Mouse (Mus musculus): ENCODE data around the gene Gm33543.

Gm33543 gene

DNA sequence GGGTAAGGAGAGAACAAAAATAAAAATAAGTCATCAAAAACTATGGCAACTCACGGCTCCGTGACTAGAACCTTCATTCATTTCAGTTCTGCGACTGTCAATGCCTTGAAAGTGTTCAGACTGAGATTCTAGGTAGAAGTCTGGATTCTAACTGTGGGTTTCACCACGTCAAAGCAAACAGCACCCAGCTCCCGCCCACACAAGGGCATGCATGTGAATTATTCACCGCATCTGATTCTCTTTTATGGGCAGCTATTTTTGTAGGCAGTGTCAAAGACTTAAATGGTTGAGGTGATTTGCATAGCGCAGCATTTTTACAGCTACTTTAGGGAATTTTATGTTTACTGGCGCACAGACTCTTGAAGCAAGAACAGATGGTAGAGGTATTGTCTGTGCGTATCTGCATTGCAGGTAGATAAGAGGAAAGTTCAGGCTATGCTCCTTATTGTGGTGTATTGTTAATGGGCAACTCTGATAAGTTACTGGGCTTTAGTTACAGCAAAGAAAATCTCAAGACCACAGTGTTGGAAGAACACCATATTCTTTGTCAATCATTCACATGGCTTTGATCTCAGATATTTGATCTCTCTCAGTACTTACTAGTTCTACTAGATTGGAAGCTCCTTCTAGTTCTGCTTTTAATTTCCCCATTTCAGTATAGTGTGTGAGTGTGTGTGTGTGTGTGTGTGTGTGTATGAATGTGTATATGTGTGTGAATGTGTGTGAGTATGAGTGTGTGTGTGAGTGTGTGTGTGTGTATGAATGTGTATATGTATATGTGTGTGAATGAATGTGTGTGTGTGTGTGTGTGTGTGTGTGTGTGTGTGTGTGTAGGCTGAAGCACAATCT is at the start of gene Gm33543:
TSS of gene Gm33543 (minus strand) at position 142 of the 849 bp plus-strand sequence.
- no peak for DNase-seq

DNA sequence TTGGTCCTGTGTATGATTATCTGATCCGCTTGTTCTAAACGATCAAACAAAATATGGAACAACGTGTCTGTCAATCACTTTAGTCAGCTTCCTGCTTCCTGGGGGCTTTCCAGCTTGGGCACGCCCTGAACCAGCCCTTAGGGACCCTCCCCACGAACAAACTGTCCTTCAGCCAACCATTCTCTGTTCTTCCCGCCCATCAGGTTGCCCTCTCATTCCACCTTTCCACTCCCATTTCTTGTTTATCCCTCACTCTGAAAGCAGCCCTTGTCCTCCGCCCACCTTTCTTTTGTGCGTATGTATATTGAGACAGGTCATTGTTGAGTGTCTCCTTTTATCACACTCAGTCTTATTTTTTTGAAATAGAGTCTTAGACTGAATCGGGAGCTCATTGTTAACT is 49.4 kb upstream of the Gm33543 start:
- no peak for DNase-seq

DNA sequence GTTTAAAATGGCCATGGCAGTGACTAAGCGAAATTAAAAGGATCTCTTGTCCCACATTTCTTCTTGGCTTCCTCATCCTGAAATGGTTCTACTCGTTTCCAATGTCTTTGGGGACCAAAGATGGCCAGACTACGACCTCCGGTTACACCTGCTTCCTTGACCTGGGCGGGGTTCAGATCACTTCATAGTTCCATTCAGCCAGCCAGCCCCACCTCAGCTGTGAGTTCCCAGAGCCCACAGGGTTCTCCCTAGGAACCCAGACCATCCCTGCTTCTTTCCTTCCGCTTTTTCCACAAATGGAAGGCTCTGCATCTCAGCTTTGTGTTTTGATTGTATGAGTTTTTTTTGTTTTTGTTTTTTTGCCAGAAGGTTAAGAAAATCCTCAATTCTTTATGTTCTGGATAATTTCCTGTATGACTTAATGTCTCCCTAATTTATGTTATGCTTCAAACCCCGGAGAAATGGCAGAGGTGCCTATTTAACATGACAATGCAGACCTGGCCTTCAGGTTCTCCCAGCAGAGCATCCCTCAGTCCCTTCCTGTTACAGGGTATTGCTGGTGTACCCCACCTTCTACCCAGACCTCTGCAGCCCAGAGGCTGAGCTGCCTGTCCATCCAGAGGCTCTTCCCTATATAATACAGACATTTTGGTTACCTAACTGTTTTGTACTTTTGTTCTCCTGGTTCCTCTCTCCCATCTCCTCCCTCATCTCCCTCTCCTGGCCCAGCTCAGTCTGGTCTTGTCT is 48.7 kb upstream of the Gm33543 start:
- DNase-seq, result no peak

DNA sequence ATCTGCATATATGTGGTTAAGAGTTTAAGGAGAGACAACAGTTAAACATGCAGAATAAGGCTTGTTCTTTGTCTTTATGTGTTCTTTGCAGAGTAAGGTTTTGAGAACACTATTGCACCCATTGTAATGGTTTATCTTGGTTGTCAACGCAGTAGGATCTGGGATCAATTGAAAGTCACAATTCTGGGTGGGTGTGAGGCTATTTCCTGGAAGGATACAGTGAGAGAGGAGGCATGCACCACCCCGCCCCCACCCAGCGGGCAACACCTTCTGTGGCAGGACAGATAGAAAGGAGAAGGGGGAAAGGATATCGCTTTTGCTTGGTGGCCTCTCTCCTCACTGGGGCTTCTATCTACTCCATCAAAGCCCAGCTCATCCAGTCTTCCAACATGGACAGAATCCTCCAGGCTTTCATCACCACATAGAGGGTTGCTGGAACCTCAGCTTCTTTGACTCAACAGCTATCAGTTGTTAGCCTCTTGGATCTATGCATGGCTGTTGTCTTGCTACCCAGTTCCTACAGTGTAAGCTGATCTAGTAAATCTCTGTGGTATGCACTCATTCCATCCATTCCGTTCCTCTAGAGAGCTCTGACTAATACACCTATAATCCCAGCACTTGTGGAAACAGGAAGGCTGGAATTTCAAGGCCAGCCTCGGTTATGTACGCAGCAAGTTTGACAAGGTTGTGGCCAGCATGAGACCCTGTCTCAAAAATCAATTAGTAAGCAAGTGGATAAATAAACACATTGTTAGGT is 41.2 kb upstream of the Gm33543 start:
- DNase-seq, result no peak

DNA sequence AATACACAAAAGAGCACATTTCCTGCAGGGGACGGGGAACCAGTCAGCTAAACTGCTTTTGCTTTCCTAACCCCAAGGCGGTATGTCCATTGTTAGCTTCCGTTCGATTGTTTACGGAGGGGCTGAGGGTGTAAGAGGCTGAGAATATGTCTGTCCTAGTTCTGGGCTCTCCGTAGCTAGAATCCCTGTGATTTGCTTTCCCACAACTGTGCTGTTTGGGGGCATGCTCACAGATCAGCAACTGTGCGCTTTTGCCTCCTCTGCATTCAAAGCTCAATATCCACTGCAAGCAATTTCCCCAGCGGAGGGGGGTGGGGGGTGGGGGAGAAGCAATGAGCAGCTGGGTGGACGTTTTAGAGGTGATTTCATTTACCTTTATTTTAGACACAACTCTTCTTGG is 39.3 kb upstream of the Gm33543 start:
- DNase-seq, result no peak

DNA sequence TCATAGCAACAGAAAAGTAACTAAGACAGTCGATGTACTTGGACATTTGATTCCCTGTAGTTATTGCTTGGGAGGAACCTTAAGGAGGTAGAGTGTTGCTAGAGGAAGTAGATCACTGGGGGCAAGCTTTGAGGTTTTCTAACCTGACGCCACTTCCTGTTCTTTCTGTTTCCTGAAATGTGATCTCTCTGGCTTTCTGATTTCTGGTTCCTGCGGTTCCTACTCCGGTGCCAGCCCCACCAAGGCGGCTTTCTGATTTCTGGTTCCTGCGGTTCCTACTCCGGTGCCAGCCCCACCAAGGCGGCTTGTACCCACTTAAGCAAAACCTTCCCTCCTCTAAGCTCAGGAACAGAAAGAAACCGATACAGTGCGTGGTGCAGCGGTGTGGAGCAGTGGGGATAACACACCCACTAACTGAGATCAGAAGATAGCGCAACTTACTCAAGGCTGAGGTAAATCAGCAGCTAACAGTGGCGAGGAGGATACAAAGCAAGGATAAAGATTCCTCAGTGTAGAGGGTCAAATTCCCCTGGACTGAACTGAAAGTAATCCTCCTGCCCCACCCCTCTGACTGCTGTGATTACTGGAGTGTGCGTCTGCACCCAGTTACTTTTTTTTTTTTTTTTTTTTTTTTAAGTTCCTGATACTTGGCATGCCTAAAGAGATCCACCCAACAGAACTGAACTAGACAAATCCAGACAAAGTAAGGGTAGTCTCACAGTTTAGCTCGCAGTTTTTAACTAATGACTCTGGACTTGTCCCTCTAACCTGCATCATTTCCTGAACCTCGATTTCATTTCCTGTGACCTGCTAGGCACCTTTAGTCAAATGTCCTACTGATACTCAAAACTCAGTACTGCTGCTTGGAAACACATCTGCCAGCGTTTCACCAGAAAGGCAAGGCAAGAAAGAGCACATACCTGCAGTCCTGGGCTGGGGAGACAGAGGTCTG is 37.5 kb upstream of the Gm33543 start:
- DNase-seq, result no peak

DNA sequence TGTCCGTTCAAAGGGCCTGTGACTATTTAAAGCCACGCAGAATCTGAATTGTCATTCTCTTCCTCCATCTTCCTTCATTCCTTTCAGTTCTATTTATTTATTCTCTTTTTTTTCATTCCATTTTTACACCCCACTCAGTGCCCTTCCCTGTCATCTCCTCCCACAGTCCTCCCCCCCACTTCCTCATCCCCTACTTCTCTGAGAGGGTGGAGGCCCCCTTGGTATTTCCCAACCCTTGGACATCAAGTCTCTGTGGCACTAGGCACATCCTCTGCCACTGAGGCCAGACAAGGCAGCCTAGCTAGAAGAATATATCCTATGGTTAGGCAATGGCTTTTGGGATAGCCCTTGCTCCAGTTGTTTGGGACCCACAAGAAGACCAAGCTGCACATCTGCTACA is 28.1 kb upstream of the Gm33543 start:
- DNase-seq, result no peak

DNA sequence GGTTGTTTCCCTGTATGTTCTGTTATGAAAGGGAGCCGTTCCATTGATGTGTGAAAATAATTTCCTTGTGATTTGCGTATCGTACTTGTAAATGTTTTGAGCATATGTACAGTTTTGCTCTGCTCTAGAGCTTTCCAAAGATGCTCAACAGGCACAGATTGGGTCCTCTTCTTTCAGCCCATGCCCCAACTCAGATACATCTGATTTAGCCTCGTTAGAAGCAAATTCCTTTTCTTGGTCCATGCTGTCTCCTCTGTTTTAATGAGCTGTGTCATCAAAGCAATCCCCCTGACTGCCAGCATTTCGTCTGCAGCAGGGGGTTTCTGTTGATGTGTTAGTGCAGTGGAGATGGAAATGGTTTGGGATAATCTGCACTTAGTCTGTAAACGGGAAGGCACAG is 25.6 kb upstream of the Gm33543 start:
- DNase-seq, result no peak

DNA sequence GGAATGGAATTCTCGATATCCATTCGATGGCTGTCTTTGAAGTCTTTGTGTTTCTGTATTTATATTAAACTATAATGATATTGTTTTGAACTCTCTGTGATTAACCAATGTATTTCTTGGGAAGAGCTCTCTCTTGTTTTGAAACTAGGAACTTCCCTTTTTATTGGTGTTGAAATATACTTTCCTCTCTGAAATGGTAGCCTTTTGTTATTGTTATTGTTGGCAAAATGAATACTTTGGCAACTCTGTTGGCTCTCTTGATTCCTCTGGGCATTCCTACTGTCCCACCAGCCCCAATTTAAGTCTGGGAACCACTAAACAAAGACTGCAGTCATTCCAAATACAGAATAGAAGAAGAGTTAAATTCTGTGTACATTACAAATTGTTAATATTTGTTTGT is 24.9 kb upstream of the Gm33543 start:
- DNase-seq, result no peak

DNA sequence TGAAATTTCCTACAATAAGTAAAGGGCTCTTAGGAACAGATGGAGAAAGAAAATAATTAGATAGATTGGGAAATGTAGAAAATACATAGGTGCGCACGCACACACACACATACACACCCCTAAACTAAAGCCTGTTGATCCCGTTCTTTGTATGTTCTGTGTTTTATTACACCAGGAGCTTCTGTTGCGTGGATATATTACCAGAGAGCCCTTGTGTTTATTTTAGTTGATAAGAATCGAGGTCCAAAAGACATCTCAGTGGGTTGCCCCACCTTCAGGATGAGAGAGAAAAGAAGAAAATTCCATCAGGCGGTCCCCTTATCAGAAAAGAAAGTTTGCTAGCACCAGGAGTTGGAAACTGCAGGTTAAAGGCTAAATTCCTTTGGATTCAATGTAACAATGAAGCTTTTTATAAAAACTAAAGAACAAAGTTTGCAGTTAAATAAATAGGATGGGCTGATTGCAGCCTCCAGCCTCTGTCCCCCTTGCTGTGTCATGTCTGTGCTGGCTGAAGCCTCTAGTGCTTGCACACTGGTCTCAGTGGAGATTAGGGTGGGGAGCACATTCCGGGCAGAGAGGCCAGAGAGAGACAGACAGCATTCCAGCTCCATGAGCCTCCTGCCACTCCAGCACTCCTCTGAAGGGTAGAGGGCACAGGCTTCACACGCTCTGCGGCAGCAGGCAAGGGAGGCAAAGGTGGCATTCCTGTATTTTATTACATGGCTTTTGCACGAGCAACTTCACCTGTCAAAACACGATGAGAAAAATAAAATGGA is 21.8 kb upstream of the Gm33543 start:
- DNase-seq, result no peak

DNA sequence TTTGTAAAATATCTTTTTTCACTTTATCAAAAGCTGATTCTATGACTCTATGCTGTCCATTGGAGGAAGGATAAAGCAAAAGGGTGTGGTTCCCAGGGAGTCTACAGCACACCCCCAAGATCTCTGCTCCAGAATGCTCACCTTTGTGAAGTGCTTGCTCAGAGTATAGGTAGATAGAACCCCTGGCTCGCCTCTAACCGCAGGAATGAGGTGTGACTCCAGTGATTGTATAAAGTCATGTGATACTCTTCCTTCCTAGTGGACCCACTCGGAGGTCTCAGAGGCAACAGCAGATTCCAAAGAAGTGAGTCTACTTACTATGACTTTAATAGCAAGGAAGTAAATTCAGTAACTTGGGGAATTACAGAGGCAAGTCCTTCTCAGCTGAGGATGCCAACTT is 19.9 kb upstream of the Gm33543 start:
- DNase-seq, result no peak

DNA sequence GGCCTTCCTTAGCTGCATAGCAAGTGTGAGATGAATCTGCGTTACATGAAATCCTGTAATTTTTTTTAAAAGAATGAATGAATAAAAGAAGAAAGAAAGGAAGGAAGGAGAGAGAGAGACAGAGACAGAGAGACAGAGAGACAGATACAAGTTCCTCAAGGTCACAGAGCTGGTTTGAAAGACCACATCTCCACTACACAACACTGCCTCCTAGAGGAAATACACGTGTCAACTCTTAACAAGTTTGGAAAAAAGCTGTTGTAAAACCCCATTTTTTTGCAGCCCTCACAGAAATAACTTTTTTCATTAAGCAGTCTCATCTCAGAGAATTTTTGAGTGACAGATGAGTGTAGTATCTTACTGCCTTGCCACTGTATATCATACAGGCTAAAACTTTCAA is 15.4 kb upstream of the Gm33543 start:
- DNase-seq, result peak; percentile 5

DNA sequence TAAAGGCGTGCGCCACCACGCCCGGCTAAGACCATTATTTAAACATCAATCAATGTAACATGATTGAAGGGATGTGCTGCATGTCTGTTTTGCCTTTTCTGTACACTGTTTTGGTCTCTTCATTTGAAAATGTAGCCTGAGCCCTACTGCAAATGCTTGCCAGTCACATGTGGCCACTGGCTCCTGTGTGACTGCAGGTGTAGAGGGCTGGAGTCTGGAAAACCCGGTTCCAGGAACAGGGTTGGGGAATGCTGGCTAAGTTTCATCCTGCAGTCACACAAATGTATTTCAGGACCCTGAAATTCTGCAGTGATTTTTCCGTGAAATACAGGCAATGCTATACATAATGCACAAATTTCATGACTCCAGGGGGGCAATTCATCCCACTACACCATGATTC is 12.7 kb upstream of the Gm33543 start:
- no peak for DNase-seq

DNA sequence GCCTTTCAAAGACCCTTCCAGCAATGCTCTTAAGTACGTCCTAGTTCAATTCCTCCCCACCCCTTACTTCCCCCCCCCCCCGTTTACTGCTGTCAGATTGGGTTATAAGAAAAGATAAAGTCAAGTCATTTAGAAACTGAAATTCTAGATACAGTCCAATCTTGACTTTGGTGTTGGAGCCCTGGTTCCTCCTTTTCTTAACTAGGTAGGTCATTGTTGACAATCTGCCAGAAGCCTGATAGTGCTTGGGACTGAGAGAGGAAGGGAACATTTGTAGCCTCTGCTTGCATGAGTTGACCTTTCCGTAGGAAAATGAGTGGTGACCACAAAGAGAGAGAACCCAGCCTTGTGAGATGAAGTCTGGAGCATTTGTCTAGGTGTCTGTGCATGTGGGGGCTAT is 7.8 kb upstream of the Gm33543 start:
- DNase-seq, result no peak

DNA sequence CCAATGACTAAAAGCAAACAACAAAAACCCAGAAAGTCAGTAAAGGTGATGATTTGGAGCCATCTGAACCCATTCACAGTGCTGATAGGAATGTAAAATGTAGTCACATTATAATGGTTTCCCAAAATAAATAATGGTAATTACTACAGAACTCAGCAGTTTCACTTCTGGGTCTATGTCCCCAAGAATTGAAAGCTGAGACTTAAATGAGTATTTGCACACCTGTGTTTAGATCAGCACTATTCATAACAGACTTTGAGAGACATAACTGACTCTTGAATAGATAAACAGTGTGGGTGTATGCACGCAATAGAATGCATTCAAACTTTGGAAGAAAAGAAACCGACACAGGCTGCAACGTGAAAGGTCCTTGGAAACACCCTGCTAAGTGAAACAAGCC is 4.0 kb upstream of the Gm33543 start:
- DNase-seq, result no peak

DNA sequence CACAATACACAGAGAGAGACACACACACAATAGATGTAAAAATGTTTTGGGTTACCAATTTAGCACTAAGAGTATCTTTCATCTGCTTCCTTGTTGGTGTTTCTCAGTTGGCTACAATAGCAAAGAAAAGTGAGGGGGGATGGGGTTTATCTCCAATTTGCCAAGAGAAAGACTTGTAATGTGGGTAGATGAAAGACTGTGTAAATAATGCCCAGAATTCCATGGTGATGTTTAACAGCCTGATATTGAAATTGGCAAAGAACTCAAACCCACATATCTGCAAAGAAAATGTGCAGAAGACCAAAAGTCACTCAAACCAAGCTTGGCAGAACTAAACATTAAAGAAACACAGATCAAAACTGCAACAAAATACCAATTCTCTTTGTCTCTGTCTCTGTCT is 3.6 kb upstream of the Gm33543 start:
- DNase-seq, result no peak

DNA sequence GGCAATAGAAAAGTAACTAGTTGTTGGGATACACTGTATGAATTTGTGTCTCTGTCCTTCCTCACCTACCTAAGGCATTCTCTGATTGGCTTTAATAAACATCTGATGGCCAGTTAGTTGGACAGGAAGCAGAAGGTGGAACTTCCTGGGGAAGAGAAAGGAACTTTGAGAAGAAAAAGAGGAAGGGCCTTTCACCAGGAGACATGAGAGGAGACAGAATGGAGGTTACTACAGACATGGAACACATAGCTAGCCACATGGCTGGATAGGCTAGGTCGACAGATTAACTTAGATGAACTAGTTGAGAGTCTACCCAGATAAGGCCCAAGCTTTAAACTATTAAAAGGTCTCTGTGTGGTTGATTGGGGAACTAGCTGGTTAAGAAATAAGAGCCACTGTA is 1.1 kb upstream of the Gm33543 start:
- no peak for DNase-seq

DNA sequence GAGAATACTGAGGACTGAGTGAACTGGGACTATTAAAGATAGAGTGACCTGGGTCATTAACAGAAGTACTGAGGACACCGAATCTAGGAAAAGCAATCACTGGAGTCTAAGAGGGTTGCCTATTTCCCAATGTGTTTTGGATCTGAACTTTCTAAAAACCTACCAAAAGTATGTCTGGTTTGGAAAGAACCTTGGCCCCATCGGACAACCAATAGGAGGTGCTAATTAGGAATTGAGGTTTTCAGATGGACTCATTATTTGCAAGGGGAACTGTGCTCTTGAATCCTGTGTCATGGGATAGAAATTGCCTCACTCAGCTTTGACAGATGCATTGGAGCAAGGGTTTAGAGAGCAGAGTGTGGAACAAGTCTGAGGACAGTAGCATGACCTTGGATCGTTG is 1.5 kb downstream of the Gm33543 start:
- no peak for DNase-seq

DNA sequence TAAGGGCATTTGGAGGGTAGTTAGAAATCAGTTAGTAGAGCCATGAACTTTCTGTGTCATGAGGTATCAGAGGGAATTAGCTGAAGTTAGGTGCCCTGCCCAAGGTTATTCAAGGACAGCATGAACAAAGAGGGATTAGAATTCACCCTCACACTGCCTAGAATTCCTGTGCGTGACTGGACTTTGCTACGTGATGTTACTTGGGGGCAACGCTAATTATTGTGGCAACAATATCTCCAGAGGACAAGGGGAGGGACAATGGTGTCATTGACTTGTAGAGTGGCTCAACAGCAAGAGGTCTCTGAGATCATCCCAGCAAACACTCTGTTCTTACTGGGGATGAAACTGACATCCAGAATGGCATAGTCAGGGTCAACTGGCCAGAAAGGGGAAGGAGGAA is 2.9 kb downstream of the Gm33543 start:
- DNase-seq, result no peak

DNA sequence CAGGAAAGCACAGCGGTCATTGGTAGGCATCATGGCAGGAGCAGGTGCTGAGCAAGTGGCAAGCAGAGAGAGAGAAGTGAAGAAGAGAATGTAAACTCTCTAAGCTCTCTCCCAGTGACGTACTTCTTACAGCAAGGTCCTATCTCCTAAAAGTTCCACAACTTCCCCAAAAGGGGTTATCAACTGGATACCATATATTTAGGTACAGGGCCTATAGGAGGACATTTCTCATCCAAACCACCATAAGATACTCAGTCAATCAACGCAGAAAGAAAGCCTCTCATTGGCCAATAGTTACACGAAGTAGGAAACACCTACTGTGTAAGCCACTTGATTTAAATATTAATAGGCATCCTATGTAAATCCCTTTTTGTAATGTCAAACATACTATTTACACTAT is 3.7 kb downstream of the Gm33543 start:
- DNase-seq, result no peak

DNA sequence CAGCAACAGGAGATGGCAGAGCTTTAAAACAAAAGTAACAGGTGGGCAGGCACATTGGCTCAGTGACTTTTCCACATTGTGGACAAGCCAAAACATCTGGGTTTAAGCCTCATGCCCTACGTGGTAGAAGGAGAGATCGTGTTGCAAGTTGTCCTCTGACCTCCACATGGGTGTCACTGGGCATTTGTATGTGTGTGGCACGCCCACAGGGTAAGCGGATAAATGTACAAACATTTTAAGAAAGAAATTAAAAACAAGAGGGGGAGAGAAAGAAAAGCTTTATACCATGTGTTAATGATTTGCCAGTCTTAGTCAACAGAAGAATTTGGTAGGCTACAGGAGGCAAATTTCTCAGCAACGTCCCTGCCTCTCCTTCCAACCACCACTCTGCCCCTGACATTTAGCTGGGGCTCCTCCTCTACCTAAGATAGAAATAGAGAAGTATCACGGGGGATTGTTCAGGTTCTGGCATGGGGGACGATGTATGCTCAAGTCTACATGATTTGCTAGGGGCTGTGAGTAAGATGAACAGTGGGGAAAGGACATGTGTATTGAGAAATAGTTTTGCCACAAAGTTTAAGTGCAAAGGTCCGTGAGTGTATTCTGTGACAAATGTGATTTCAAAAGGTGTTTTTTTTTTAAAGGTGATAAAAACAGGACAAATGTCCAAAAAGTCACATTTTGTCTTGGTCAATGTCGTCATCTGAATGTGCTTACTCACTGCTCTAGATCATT is 6.0 kb downstream of the Gm33543 start:
- no peak for DNase-seq

Measured in cerebellum, adult 9-11 months (tissue).